Comparison of ENCODE assay signal across 23 mouse cellular contexts in the genomic region with DNA sequence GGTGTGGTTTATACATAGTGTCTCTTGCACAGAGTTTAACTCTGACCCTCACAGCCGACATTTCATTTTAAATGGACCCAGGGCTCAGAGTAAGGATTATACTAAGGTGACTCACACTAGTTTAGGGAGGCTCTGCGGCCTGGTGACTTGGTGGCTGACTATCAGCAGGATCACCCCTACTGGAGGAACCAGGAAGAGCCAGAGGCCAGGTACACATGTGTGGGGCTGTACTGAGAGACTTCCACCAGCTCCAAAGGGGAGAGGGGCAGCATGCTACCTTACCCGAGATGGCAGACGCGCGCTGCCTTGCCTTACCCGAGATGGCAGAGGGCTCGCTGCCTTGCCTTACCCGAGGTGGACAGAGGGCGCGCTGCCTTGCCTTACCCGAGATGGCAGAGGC.
"Had no signal": no experiment of that assay in that cellular context is flagged by ENCODE, and none has a peak within 500 bp of the region (broad histone marks: within the 10 kb centered on the region; RNA-seq: fewer than 3 reads in every experiment).

No protein-coding gene starts in this region.

- H3K4me2 ChIP-seq: limb, embryonic 12.5 days; limb, embryonic 15.5 days; liver, embryonic 12.5 days; liver, embryonic 15.5 days; lung, embryonic 15.5 days; midbrain, embryonic 12.5 days; midbrain, embryonic 15.5 days; neural tube, embryonic 12.5 days; neural tube, embryonic 15.5 days had no signal

- DNase-seq: kidney, adult 18-20 months; kidney, adult 9 months; kidney, postnatal 14 days; kidney, postnatal 4 days; left cerebral cortex, postnatal 4 days; lung, adult 18-20 months; lung, postnatal 10 days; lung, postnatal 36 days; right cerebral cortex, adult 18-20 months; right cerebral cortex, postnatal 14 days; right cerebral cortex, postnatal 4 days; thymus, postnatal 25 days had no signal

- ATAC-seq: liver, embryonic 12.5 days had no signal

- H3K4me1 ChIP-seq: limb, embryonic 12.5 days; limb, embryonic 15.5 days; lung, embryonic 15.5 days had no signal

- H3K9me3 ChIP-seq: limb, embryonic 15.5 days; liver, embryonic 15.5 days; lung, embryonic 15.5 days; midbrain, embryonic 12.5 days; midbrain, embryonic 15.5 days; neural tube, embryonic 15.5 days had no signal

- H3K4me3 ChIP-seq: limb, embryonic 12.5 days; limb, embryonic 15.5 days; liver, embryonic 12.5 days; liver, embryonic 15.5 days; lung, embryonic 15.5 days; megakaryocyte, embryonic 14.5 days; midbrain, embryonic 12.5 days; midbrain, embryonic 15.5 days; neural tube, embryonic 12.5 days; neural tube, embryonic 15.5 days had no signal

- H3K36me3 ChIP-seq: liver, embryonic 15.5 days; midbrain, embryonic 15.5 days had no signal

- H3K9ac ChIP-seq: limb, embryonic 12.5 days; limb, embryonic 15.5 days; liver, embryonic 12.5 days; liver, embryonic 15.5 days; lung, embryonic 15.5 days; midbrain, embryonic 12.5 days; midbrain, embryonic 15.5 days; neural tube, embryonic 12.5 days; neural tube, embryonic 15.5 days had no signal

- H3K27me3 ChIP-seq: limb, embryonic 12.5 days; limb, embryonic 15.5 days; liver, embryonic 12.5 days; liver, embryonic 15.5 days; lung, embryonic 15.5 days; midbrain, embryonic 12.5 days; midbrain, embryonic 15.5 days; neural tube, embryonic 12.5 days; neural tube, embryonic 15.5 days had no signal

- H3K27ac ChIP-seq: limb, embryonic 12.5 days; limb, embryonic 15.5 days; liver, embryonic 12.5 days; liver, embryonic 15.5 days; lung, embryonic 15.5 days; neural tube, embryonic 12.5 days; stomach, postnatal 0 days had no signal
